Mouse (Mus musculus) intestine, postnatal 0 days (tissue): ENCODE results near the gene Nat8f4. TPM values are rescaled to one million over a fixed set of nuclear protein-coding genes. Genes with fewer than 3 reads are reported as not detected.
"Not testable (repeated sequence)": the region's sequence is repeated elsewhere in the genome, so short reads cannot be mapped to it uniquely, and the experiment has no call there.

Source experiments
- ATAC-seq: fragments of 200-750 bp; cut with Nextera tagmentation; 2 replicates; pipeline ENCODE4 v1.8.0; 2017; ENCODE audit warnings: mild to moderate bottlenecking, moderate TSS enrichment, moderate library complexity
- H3K27ac ChIP-seq: fragments of 300-500 bp; sonication (generic); 2 replicates; pipeline ENCODE4 v1.5.1; 2014; ENCODE audit warnings: mild to moderate bottlenecking, low read depth, low read length, moderate library complexity
- H3K27me3 ChIP-seq: fragments of 300-500 bp; sonication (generic); replicated peaks from 2 replicates; pipeline ENCODE4 v1.6.1; 2014; ENCODE audit warnings: low read length, mixed read lengths; ENCODE audit not compliant: control insufficient read depth, insufficient read depth
- H3K36me3 ChIP-seq: fragments of 300-500 bp; sonication (generic); 2 replicates; pipeline ENCODE4 v1.6.1; 2014; ENCODE audit warnings: mild to moderate bottlenecking, moderate library complexity; ENCODE audit not compliant: control insufficient read depth, insufficient read depth
- H3K4me1 ChIP-seq: fragments of 300-500 bp; sonication (generic); replicated peaks from 2 replicates; pipeline ENCODE4 v1.6.1; 2014; ENCODE audit warnings: antibody characterized with exemption, low read length, mixed read lengths; ENCODE audit not compliant: control insufficient read depth, insufficient read depth
- H3K4me2 ChIP-seq: fragments of 300-500 bp; sonication (generic); replicated peaks from 2 replicates; pipeline ENCODE4 v1.6.1; 2014; ENCODE audit warnings: low read depth, mild to moderate bottlenecking, moderate library complexity
- H3K4me3 ChIP-seq: fragments of 300-500 bp; sonication (generic); 2 replicates; pipeline ENCODE4 v1.5.1; 2014; ENCODE audit warnings: low read depth, low read length
- H3K9ac ChIP-seq: fragments of 300-500 bp; sonication (generic); 2 replicates; pipeline ENCODE4 v1.6.1; 2014; ENCODE audit warnings: mild to moderate bottlenecking, low read depth, low read length
- H3K9me3 ChIP-seq: fragments of 300-500 bp; sonication (generic); 2 replicates; pipeline ENCODE4 v1.6.1; 2016; ENCODE audit warnings: mixed run types; ENCODE audit not compliant: control insufficient read depth
- CTCF ChIP-seq: sonication (generic); IDR thresholded peaks from 2 replicates; pipeline ENCODE4 v1.5.1; 2016; ENCODE audit warnings: low read depth, mild to moderate bottlenecking, control low read depth, antibody characterized with exemption, moderate library complexity
- WGBS: fragments of 180-500 bp; shearing (Covaris S2); extraction: QIAGEN DNeasy Blood & Tissue Kit; methylation state at CpG from one replicate; pipeline ENCODE4 v1.1.7; 2014; 5-methylcytosine and 5-hydroxymethylcytosine counted together
- polyA plus RNA-seq: library from polyadenylated mRNA; unstranded; fragments of >200 nt; fragmentation: Nextera tagmentation; extraction: Ambion mirVana; gene quantifications from 2 replicates; pipeline ENCODE4 v1.2.1, GENCODE M21; 2015

The Nat8f4 gene
- polyA plus RNA-seq, 1 experiment from 2014 or later: 41.4 TPM

- WGBS: 55% methylated on average over 6 of the region's 6 CpGs
- Histone ChIP-seq H3K9ac (peak overlapping the region; percentile 58; the same call in 1 of the 2 replicates), H3K4me1 (0 out of 2 replicates have a peak, but pooled peaks cover 2% of the 10 kb centered on the region), H3K9me3 (no peaks in the 10 kb centered on the region), H3K4me2 (peak overlapping the region; percentile 74), H3K27me3 (no peaks in the 10 kb centered on the region), H3K4me3 (peak overlapping the region; percentile 65), H3K36me3 (peaks cover 9% of the 10 kb centered on the region; the same call in 1 of the 2 replicates), H3K27ac (peak overlapping the region; percentile 89)
- no peak for ATAC-seq
- no peak for TF ChIP-seq CTCF
Measured at GRCm38 (mm10) chr6:85916596-85916995, 11.9 kb upstream of the Nat8f4 start.

GRCm38 (mm10) chr6:85915539-85916513 lies 11.1 kb upstream of the Nat8f4 start, which contains the start of gene Nat8f1:
TSS of gene Nat8f1 (minus strand) at chr6:85915687.
- H3K36me3 ChIP-seq, H3K27me3 ChIP-seq, H3K9me3 ChIP-seq, H3K4me1 ChIP-seq: not testable (repeated sequence)
- Histone ChIP-seq H3K9ac (peak within 1 kb of the TSS; percentile 58), H3K27ac (peak within 1 kb of the TSS; percentile 89), H3K4me2 (peak within 1 kb of the TSS; percentile 74), H3K4me3 (peak within 1 kb of the TSS; percentile 65)
- under 1% methylated on average over 59 of the region's 61 CpGs for WGBS
- peak; percentile 83 for TF ChIP-seq CTCF
- peak; percentile 95 for ATAC-seq

- ATAC-seq: no peak
- TF ChIP-seq CTCF: no peak
- Histone ChIP-seq H3K4me1 (0 out of 2 replicates have a peak, but pooled peaks cover 2% of the 10 kb centered on the region), H3K36me3 (no peaks in the 10 kb centered on the region), H3K4me3 (peak overlapping the region; percentile 65), H3K27ac (peak overlapping the region; percentile 89), H3K9me3 (no peaks in the 10 kb centered on the region), H3K4me2 (peak overlapping the region; percentile 74), H3K9ac (peak overlapping the region; percentile 58), H3K27me3 (no peaks in the 10 kb centered on the region)
- WGBS: 3% methylated on average over 11 of the region's 11 CpGs
Measured at GRCm38 (mm10) chr6:85915141-85915538, 10.5 kb upstream of the Nat8f4 start.

GRCm38 (mm10) chr6:85911587-85911986 lies 6.9 kb upstream of the Nat8f4 start, which contains the start of gene Tprkb:
TSS of gene Tprkb (plus strand) at chr6:85911865.
- Histone ChIP-seq H3K4me1 (0 out of 2 replicates have a peak, but pooled peaks cover 2% of the 10 kb centered on the region), H3K27me3 (no peaks in the 10 kb centered on the region), H3K27ac (no peak within 1 kb of the TSS), H3K4me2 (no peak within 1 kb of the TSS), H3K9me3 (no peaks in the 10 kb centered on the region), H3K9ac (no peak within 1 kb of the TSS), H3K36me3 (no peaks in the 10 kb centered on the region), H3K4me3 (no peak within 1 kb of the TSS)
- no peak for TF ChIP-seq CTCF
- WGBS: 72% methylated on average over 3 of the region's 3 CpGs
- no peak for ATAC-seq

- no peak overlapping the region for H3K4me2 ChIP-seq
- no peaks in the 10 kb centered on the region for H3K27me3 ChIP-seq
- H3K36me3 ChIP-seq: no peaks in the 10 kb centered on the region
- no peak overlapping the region for H3K9ac ChIP-seq
- WGBS: 94% methylated on average over 1 of the region's 1 CpGs
- ATAC-seq: no peak
- no peak overlapping the region for H3K4me3 ChIP-seq
- no peaks in the 10 kb centered on the region for H3K9me3 ChIP-seq
- no peak for TF ChIP-seq CTCF
- H3K27ac ChIP-seq: no peak overlapping the region
- 0 out of 2 replicates have a peak, but pooled peaks cover 2% of the 10 kb centered on the region for H3K4me1 ChIP-seq
Measured at GRCm38 (mm10) chr6:85909704-85910103, 5.0 kb upstream of the Nat8f4 start.

- H3K27me3 ChIP-seq: no peaks in the 10 kb centered on the region
- no peak overlapping the region for H3K4me2 ChIP-seq
- TF ChIP-seq CTCF: no peak
- 51% methylated on average over 3 of the region's 3 CpGs for WGBS
- no peak overlapping the region for H3K27ac ChIP-seq
- no peak overlapping the region for H3K4me3 ChIP-seq
- no peak for ATAC-seq
- no peak overlapping the region for H3K9ac ChIP-seq
- H3K9me3 ChIP-seq: no peaks in the 10 kb centered on the region
- no peaks in the 10 kb centered on the region for H3K4me1 ChIP-seq
- no peaks in the 10 kb centered on the region for H3K36me3 ChIP-seq
Measured at GRCm38 (mm10) chr6:85908341-85908740, 3.7 kb upstream of the Nat8f4 start.

GRCm38 (mm10) chr6:85906911-85907351 lies 2.2 kb upstream of the Nat8f4 start:
- H3K4me3 ChIP-seq, H3K27ac ChIP-seq, H3K4me1 ChIP-seq, H3K27me3 ChIP-seq, H3K36me3 ChIP-seq, H3K9ac ChIP-seq, H3K9me3 ChIP-seq, H3K4me2 ChIP-seq, ATAC-seq: not testable (repeated sequence)
- 66% methylated on average over 2 of the region's 2 CpGs for WGBS
